Comparison of ENCODE assay signal across 27 mouse cellular contexts in genomic region chr9:18467350-18467749, GRCm38 (mm10). TPM values are rescaled to one million over a fixed set of nuclear protein-coding genes. Genes with fewer than 3 reads are reported as not detected.
DNase-seq lines count a peak whose midpoint lies in the region; ATAC-seq and TF ChIP-seq lines count a peak whose summit lies in the region.
"Had no signal": no experiment of that assay in that cellular context is flagged by ENCODE, and none has a peak within 500 bp of the region (broad histone marks: within the 10 kb centered on the region; RNA-seq: fewer than 3 reads in every experiment).

No protein-coding gene starts in this region.

- no peak overlapping the region for H3K27ac ChIP-seq in midbrain, embryonic 11.5 days (ENCODE audit: low read depth, low read length)
- no peak overlapping the region for H3K27ac ChIP-seq in midbrain, embryonic 15.5 days
- no peak overlapping the region for H3K27ac ChIP-seq in midbrain, embryonic 14.5 days (replicated peaks; ENCODE audit: low read depth, low read length)
- H3K27ac ChIP-seq in midbrain, embryonic 10.5 days (replicated peaks) = no peak overlapping the region
- H3K27ac ChIP-seq: embryonic facial prominence, embryonic 13.5 days; embryonic facial prominence, embryonic 15.5 days; forebrain, embryonic 10.5 days; forebrain, embryonic 13.5 days had no signal

- H3K9ac ChIP-seq in midbrain, embryonic 11.5 days (ENCODE audit: low read length) = no peak overlapping the region
- no peak overlapping the region for H3K9ac ChIP-seq in midbrain, embryonic 15.5 days
- no peak overlapping the region for H3K9ac ChIP-seq in midbrain, embryonic 14.5 days (replicated peaks; ENCODE audit: low read length)
- H3K9ac ChIP-seq: embryonic facial prominence, embryonic 13.5 days; embryonic facial prominence, embryonic 15.5 days; forebrain, embryonic 13.5 days had no signal

- no peak for TF ChIP-seq POLR2A in brain, embryonic 14.5 days (IDR thresholded peaks at IDR 0.05; ENCODE audit: borderline replicate concordance, extremely low read depth, insufficient read depth, insufficient read length, poor library complexity, severe bottlenecking)

- H3K9me3 ChIP-seq in midbrain, embryonic 11.5 days (ENCODE audit: control insufficient read depth, low read length) = no peaks in the 10 kb centered on the region; the same call in 1 of the 2 replicates
- H3K9me3 ChIP-seq in midbrain, embryonic 15.5 days = no peaks in the 10 kb centered on the region
- H3K9me3 ChIP-seq in midbrain, embryonic 14.5 days (ENCODE audit: control insufficient read depth, low read length) = no peaks in the 10 kb centered on the region
- H3K9me3 ChIP-seq in midbrain, embryonic 10.5 days (replicated peaks) = no peaks in the 10 kb centered on the region; the same call in 1 of the 2 replicates
- H3K9me3 ChIP-seq: embryonic facial prominence, embryonic 15.5 days; forebrain, embryonic 13.5 days had no signal

- H3K4me3 ChIP-seq in midbrain, embryonic 11.5 days (ENCODE audit: low read depth, low read length) = no peak overlapping the region
- H3K4me3 ChIP-seq in midbrain, embryonic 15.5 days = no peak overlapping the region
- H3K4me3 ChIP-seq in midbrain, embryonic 14.5 days (replicated peaks; ENCODE audit: low read depth, low read length) = no peak overlapping the region
- no peak overlapping the region for H3K4me3 ChIP-seq in midbrain, embryonic 10.5 days
- H3K4me3 ChIP-seq: embryonic facial prominence, embryonic 13.5 days; embryonic facial prominence, embryonic 15.5 days; erythroblast, embryonic 14.5 days; forebrain, embryonic 10.5 days; forebrain, embryonic 13.5 days had no signal

- no peak for TF ChIP-seq CTCF in brain, embryonic 14.5 days (IDR thresholded peaks at IDR 0.05; ENCODE audit: borderline replicate concordance, extremely low read depth, insufficient read depth, insufficient read length)

- DNase-seq in midbrain, embryonic 11.5 days (ENCODE audit: low spot score, missing footprints) = no peak
- DNase-seq in midbrain, embryonic 14.5 days = peak; percentile 30
- DNase-seq in midbrain, embryonic 10.5 days (ENCODE audit: low spot score) = no peak
- peak; percentile 53 for DNase-seq in R1 (ENCODE audit: low read depth, low spot score)
- DNase-seq in brain, embryonic 14.5 days (ENCODE audit: low read depth) = peak; percentile 48
- DNase-seq in cerebellum, adult 11-12 months = no peak
- no peak for DNase-seq in heart, adult 11 months
- DNase-seq: adrenal gland, adult 2 months; adrenal gland, postnatal 10 days; adrenal gland, postnatal 25 days; cerebellum, adult 18-20 months; cerebellum, adult 8-10 months; cerebellum, adult 9-11 months; cerebellum, postnatal 14 days; cerebellum, postnatal 36 days; embryo, embryonic 11 days had no signal

- H3K36me3 ChIP-seq in midbrain, embryonic 11.5 days (ENCODE audit: control insufficient read depth, insufficient read depth, low read length) = no peaks in the 10 kb centered on the region
- H3K36me3 ChIP-seq in midbrain, embryonic 15.5 days (replicated peaks) = peaks cover 35% of the 10 kb centered on the region
- peaks cover 48% of the 10 kb centered on the region for H3K36me3 ChIP-seq in midbrain, embryonic 14.5 days (ENCODE audit: control insufficient read depth, insufficient read depth, low read length)
- H3K36me3 ChIP-seq in midbrain, embryonic 10.5 days = peaks cover 52% of the 10 kb centered on the region
- H3K36me3 ChIP-seq: embryonic facial prominence, embryonic 15.5 days had no signal

- 30% methylated on average over 3 of the region's 3 CpGs for WGBS in midbrain, embryonic 11.5 days
- WGBS in midbrain, embryonic 15.5 days = 11% methylated on average over 3 of the region's 3 CpGs
- 10% methylated on average over 3 of the region's 3 CpGs for WGBS in midbrain, embryonic 14.5 days
- 32% methylated on average over 3 of the region's 3 CpGs for WGBS in midbrain, embryonic 10.5 days

- ATAC-seq in midbrain, embryonic 11.5 days (ENCODE audit: low FRiP score) = peak; percentile 63; the same call in 1 of the 2 replicates
- ATAC-seq in midbrain, embryonic 15.5 days (replicated peaks) = no peak
- no peak for ATAC-seq in midbrain, embryonic 14.5 days (ENCODE audit: low FRiP score, low TSS enrichment)
- ATAC-seq: CD4-positive, CD25-positive, alpha-beta regulatory T cell, adult 4 months; forebrain, embryonic 13.5 days; forebrain, embryonic 16.5 days had no signal

- H3K27me3 ChIP-seq in midbrain, embryonic 11.5 days (ENCODE audit: control insufficient read depth, insufficient read depth, low read length) = no peaks in the 10 kb centered on the region
- H3K27me3 ChIP-seq in midbrain, embryonic 15.5 days (replicated peaks) = no peaks in the 10 kb centered on the region
- H3K27me3 ChIP-seq in midbrain, embryonic 14.5 days (ENCODE audit: control insufficient read depth, insufficient read depth, low read length) = no peaks in the 10 kb centered on the region
- no peaks in the 10 kb centered on the region for H3K27me3 ChIP-seq in midbrain, embryonic 10.5 days (ENCODE audit: low read depth, poor library complexity, severe bottlenecking)
- H3K27me3 ChIP-seq: CH12.LX; embryonic facial prominence, embryonic 13.5 days; embryonic facial prominence, embryonic 15.5 days; forebrain, embryonic 13.5 days had no signal

- H3K4me1 ChIP-seq in midbrain, embryonic 11.5 days (ENCODE audit: control insufficient read depth, insufficient read depth, low read length) = no peaks in the 10 kb centered on the region
- peaks cover 9% of the 10 kb centered on the region for H3K4me1 ChIP-seq in midbrain, embryonic 15.5 days
- H3K4me1 ChIP-seq in midbrain, embryonic 14.5 days (ENCODE audit: control insufficient read depth, insufficient read depth, low read length) = peaks cover 4% of the 10 kb centered on the region; the same call in 1 of the 2 replicates
- H3K4me1 ChIP-seq in midbrain, embryonic 10.5 days = peaks cover 11% of the 10 kb centered on the region
- H3K4me1 ChIP-seq: embryonic facial prominence, embryonic 13.5 days; embryonic facial prominence, embryonic 15.5 days had no signal

- H3K4me2 ChIP-seq in midbrain, embryonic 11.5 days = no peak overlapping the region
- H3K4me2 ChIP-seq in midbrain, embryonic 15.5 days = no peak overlapping the region
- H3K4me2 ChIP-seq in midbrain, embryonic 14.5 days (ENCODE audit: low read length) = no peak overlapping the region
- H3K4me2 ChIP-seq: embryonic facial prominence, embryonic 13.5 days; embryonic facial prominence, embryonic 15.5 days; forebrain, embryonic 13.5 days had no signal

RNA-seq across cellular contexts. Expression of gene Zfp558, which starts 10.7 kb away (rescaled TPM):
- polyA plus RNA-seq in midbrain, embryonic 11.5 days (2014; fragmentation: Nextera tagmentation; extraction: Ambion mirVana) = 16.3 and 17.9 TPM in 2 replicates
- 45.4 and 54.8 TPM in 2 replicates for polyA plus RNA-seq in midbrain, embryonic 15.5 days (2015; fragmentation: Nextera tagmentation; extraction: Ambion mirVana)
- 41.4 and 55.1 TPM in 2 replicates for polyA plus RNA-seq in midbrain, embryonic 14.5 days (2014; fragmentation: Nextera tagmentation; extraction: Ambion mirVana)
- polyA plus RNA-seq in midbrain, embryonic 10.5 days (2016; fragmentation: Nextera tagmentation; extraction: Ambion mirVana) = 10.2 and 13.2 TPM in 2 replicates
- 27.9 and 32.1 TPM in 2 replicates for polyA plus RNA-seq in brain, embryonic 14.5 days (2012; rRNA removed)
- polyA plus RNA-seq: adrenal gland, adult 2 months; erythroblast, embryonic 14.5 days had no signal

RNA-seq across cellular contexts. Expression of gene Mbd3l1, which starts 10.8 kb away (rescaled TPM):
- polyA plus RNA-seq in midbrain, embryonic 11.5 days (2014; fragmentation: Nextera tagmentation; extraction: Ambion mirVana) = not detected in 2 replicates
- not detected in 2 replicates for polyA plus RNA-seq in midbrain, embryonic 15.5 days (2015; fragmentation: Nextera tagmentation; extraction: Ambion mirVana)
- not detected in 2 replicates for polyA plus RNA-seq in midbrain, embryonic 14.5 days (2014; fragmentation: Nextera tagmentation; extraction: Ambion mirVana)
- polyA plus RNA-seq in midbrain, embryonic 10.5 days (2016; fragmentation: Nextera tagmentation; extraction: Ambion mirVana) = not detected in 2 replicates
- not detected in 2 replicates for polyA plus RNA-seq in brain, embryonic 14.5 days (2012; rRNA removed)
- polyA plus RNA-seq: adrenal gland, adult 2 months; CD4-positive, CD25-positive, alpha-beta regulatory T cell, adult 4 months; embryonic facial prominence, embryonic 11.5 days; embryonic facial prominence, embryonic 13.5 days; embryonic facial prominence, embryonic 15.5 days; erythroblast, embryonic 14.5 days; forebrain, embryonic 10.5 days; forebrain, embryonic 13.5 days; forebrain, embryonic 16.5 days; frontal cortex, adult 2 months had no signal

RNA-seq across cellular contexts. Expression of gene Mbd3l2, which starts 36.9 kb away (rescaled TPM):
- polyA plus RNA-seq in midbrain, embryonic 11.5 days (2014; fragmentation: Nextera tagmentation; extraction: Ambion mirVana) = 0.07 TPM in 1 of 2 replicates, not detected in the other
- 0.10 and 0.13 TPM in 2 replicates for polyA plus RNA-seq in midbrain, embryonic 15.5 days (2015; fragmentation: Nextera tagmentation; extraction: Ambion mirVana)
- polyA plus RNA-seq in midbrain, embryonic 14.5 days (2014; fragmentation: Nextera tagmentation; extraction: Ambion mirVana) = 0.11 and 0.16 TPM in 2 replicates
- not detected in 2 replicates for polyA plus RNA-seq in midbrain, embryonic 10.5 days (2016; fragmentation: Nextera tagmentation; extraction: Ambion mirVana)
- not detected in 2 replicates for polyA plus RNA-seq in brain, embryonic 14.5 days (2012; rRNA removed)
- polyA plus RNA-seq: adrenal gland, adult 2 months; CD4-positive, CD25-positive, alpha-beta regulatory T cell, adult 4 months; embryonic facial prominence, embryonic 11.5 days; embryonic facial prominence, embryonic 13.5 days; embryonic facial prominence, embryonic 15.5 days; erythroblast, embryonic 14.5 days; forebrain, embryonic 10.5 days; forebrain, embryonic 16.5 days; frontal cortex, adult 2 months had no signal

Comparison
In these comparisons a context has a peak if more than half of its experiments do, and no peak if none do; other contexts are left out.
1. DNase-seq: peak in midbrain, embryonic 14.5 days (single experiment), R1 (single experiment) and brain, embryonic 14.5 days (single experiment); none in midbrain, embryonic 11.5 days (single experiment), midbrain, embryonic 10.5 days (single experiment), cerebellum, adult 11-12 months (single experiment) and heart, adult 11 months (single experiment).